Mouse (Mus musculus): ENCODE results near the gene Selenok.

Gene Selenok

DNA sequence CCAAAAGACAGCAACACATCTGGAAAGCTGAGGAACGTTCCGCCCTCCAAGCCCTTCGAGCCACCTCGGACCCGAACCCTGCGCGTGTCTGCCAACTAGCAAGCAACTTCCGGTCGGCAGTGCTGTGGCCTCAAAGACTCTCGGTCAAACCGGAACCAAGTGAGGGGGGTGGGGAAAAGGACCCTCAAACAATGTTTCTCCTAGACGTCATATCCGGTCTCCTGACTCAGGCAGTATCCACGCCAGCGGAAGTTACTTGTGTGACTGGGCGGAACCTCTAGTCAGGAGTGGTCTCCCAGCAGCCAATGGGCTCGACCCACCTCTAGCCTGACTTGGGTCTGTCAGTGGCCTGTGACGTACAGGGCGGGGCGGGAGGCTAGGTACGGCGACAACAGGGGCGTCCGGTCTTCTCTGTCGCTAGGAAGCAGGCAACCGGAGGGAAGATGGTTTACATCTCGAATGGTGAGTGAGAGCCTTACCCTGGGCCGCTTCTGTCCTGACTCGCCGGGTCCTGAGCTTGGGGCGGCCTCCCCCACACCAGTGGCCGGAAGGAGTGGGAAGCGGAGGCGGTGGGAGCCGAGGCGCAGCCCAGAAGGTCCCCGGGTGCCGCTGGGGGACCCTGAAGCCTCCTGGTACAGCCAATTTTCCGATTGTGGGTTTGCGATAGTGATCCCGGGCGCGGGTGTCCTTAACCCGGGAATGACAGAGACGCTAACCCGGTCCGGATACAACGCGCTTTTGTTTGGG, at the start of gene Selenok:
TSS of gene Selenok (plus strand) at position 234 of the 747 bp plus-strand sequence.
- DNase-seq (ENCODE audit: low spot score): peak; percentile 97

DNA sequence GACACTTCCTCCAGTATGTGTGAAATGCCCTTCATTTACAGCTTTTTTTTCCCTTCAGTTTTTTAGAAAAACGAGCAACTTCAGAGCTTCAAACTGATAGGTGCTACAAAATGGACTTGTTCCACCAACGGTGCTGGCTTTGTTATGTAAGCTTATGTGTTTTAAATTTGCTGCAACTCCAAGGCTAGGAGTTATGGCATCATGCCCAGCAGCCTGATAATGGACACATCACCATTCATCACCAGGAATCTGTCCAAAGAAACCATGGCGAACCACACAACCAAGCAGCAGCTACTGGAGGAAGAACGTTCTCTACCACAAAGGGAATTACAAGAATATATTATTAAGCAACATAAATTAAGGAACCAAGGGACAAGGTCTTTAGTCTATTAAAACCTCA, 39.1 kb upstream of the Selenok start:
- DNase-seq (ENCODE audit: low spot score): no peak

DNA sequence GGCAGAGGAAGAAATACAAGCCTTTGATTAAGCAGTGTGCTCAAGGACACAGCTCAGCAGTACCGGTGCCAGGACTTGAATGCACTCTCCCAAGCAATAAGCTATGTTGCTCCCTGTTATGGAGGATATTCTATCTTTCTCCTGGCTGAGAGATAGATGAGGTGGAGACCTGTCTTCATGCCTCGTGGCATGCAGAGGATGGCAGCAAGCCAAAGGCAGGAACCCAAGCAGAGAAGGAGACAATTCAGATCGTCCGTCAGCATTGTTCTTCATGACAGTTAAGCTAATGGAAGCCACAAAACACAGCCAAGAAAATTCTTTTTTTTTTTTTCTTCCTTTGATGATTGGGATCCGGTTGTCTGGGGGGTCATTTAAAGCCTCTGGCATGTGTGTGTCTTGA, 32.6 kb upstream of the Selenok start:
- DNase-seq (ENCODE audit: low spot score): no peak

DNA sequence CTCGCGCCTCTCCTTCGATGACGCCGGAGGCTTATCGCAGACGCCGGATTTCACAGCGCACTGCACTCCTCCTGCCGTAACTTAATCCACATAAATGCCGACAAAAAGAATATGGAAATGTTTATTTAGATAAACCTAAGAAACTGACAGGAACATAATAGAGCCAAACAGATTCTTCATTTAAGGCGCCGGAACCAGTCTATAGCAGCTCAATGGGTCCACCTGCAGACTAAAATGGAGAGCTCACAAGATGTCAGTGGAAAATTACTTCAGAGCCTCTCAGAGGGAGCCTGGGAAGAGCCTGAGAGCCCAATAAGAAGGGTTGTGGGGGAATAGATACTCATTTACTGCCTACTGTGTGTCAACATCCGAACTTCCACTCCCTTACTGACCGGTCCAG, 30.6 kb upstream of the Selenok start:
- DNase-seq (ENCODE audit: low spot score): no peak

DNA sequence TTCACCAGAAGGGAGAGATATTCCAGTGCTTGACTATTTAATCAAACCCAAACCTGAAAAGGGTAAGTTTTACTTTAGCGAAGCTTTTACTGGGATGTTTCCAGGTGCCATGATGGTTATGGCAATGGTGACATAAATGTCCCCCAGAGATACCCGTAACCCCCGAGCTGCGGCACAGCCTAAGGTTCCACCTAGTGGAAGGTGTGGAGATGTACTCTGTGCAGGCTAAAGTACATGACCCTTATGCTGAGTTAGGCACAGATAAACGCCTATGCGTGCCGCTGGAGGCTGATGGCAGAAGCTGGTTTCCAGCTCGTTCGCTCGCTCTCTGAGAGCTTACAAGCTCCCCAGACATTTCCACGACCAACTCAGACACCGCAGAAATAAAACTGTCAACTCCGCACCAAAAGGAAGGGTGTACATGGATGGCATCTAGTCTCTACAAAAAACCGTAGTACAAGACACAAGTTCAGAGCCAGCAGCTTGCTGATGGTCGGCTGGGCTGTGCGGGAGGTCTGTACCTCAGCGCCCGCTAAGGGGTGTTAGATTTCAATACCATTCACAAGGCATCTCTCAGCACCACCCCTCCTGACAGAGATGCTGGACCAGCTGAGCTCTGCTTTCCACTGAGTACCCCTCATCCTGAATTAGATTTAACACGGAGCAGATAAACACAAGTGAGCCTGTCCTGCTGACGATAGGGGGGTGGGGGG, 28.4 kb upstream of the Selenok start:
- DNase-seq (ENCODE audit: low spot score): no peak

DNA sequence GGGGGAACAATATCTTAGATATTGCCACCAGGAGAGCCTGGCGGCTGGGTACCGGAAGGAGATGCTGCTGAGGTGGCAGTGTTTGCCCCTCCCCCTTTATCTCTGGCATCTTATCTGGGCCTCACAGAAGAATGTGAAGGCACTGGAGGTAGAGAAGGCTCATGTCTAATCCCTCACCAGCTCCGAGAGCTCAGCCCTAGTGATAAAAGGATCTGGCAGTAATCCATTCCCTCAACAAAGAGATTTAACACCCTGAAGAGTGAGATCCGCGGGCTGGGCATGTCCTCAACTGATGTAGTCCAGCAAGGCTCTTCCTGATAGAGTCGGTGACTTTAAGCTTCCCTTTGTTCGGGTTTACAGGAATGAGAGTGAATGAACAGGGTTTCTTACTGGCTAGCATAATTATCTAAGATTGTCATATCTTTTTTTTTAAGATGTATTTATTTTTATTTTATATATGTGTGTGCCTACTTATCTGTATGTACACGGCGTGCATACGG, 27.7 kb upstream of the Selenok start:
- DNase-seq (ENCODE audit: low spot score): no peak

DNA sequence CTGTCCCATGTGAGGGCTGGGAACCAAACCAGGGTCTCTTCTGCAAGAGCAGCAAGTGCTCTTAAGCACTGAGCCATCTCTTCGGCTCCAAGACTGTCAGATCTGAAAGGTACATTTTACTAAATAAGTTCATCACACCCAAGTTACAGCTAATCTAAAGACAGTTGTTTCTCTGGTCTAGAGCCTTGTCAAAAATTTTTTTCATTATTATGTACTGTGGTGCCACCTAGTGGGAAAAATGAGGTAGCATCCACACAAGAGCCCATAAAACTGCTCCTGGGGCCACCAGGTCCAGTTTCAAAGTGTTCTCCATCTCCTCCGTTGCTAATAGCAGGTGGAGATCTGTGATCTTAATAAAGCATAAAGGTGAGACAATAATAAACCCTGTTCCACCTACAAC, 27.2 kb upstream of the Selenok start:
- DNase-seq (ENCODE audit: low spot score): peak; percentile 19

DNA sequence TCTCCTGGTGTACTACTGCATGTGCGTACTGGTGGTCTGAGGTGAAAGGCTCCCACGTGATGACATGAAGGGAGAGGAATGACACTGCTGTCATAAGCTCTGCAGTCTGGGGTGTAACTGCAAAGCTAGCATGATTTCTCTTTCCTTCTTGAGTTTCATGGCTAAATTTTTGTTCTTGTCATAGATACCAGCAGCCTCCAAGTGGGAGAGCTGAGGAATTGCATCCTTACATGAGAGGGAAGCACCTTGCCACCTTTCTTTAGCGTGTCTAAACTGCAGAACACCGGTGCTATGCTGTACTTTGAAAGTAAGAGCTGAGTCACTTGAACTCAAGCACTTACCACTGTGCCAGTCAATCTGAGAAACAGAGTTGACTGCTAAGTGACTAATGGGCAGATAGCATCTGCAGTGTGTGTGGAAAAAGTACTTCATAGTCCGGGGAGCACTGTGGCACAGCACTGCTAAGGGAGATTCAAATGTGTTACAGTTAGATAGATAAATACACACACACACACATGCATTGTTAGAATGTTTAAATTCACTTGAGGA, 21.3 kb upstream of the Selenok start:
- DNase-seq (ENCODE audit: low spot score): no peak

DNA sequence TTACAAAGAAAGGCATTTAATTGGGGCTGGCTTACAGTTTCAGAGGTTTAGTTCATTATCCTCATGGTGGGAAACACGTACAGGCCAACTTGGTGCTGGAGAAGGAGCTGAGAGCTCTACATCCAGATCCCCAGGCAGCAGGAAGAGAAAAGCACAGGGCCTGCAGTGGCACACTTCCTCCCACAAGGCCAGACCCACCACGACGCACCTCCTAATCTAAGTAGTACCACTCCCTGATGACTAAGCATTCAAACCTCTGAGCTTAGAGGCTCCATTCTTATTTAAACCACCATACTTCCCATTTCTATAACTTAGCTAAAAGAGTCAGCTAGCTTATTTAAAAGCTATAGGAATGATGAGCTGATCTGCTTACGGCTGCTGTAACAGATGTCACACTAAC, 17.3 kb upstream of the Selenok start:
- no peak for DNase-seq (ENCODE audit: low spot score)

DNA sequence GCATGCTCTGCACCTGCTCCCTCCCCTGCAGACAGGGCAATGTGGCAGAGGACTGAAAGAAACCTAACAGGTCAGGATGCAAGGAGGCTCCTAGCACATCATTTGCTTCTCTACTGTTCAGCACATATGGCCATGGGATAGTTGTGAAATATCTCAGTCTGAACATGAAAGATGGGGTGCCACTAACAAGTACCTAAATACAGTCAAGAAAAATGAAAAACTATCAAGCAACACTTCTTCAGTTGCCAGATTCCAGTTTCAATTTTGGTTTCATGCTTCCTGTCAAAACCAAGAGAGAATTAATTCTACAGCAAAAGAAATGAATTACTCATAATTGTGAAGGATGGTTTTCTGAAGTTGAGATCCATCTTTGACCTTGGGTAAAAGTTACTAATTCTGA, 10.7 kb upstream of the Selenok start:
- DNase-seq (ENCODE audit: low spot score): no peak

DNA sequence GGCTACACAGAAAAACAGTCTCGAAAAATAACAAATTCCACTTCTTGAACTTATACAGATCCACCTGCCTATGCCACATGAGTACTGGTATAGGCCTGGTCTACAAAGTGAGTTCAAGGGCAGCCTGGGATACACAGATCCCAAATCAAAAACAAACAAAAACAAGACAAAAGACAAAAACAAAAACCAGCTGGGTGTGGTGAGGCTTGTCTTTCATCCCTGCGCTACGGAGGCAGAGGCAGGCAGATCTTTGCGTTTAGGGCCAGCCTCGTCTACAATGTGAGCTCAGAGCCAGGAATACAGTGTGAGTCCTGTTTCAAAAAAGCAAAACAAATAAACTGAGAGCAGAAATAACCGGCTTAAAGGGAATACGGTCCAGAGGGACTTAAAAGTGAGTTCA, 497 bp upstream of the Selenok start:
- DNase-seq (ENCODE audit: low spot score): no peak

DNA sequence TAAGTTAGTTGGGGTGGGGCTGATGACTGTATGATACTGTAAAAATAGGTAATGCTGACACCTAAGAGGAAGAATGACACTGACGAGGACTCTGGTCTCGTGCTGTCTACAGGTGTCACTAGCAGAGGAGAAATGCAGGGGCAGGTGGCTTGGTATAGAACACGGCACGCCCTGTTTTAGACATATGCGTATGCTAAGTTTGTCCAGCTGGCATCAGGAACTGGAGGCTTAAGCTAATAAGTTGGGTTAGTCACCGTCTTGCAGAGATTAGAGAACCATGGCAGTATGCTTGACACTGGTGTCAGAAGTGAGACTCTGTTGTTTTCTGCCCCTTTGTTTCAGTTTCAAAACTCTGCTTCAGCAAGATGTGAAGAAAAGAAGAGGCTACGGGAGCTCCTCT, 3.3 kb downstream of the Selenok start:
- no peak for DNase-seq (ENCODE audit: low spot score)

DNA sequence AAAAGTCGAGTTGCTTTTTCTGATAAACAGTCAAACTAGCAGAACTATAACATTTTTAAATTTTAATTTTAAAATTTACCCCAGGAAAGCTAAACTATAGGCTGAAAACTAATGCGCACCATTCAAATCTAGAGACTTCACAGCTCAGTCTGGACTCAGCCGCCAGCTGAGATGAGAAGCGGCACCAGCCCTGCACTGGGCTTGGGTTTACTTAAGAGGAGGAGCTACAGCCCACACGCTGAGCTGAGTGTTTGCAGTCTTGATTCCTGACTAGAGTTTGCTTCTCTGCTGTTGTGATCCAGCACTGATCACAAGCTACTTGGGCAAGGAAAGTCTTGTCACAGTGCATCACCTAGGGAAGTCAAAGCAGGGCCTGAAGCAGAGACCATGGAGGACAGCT, 3.9 kb downstream of the Selenok start:
- no peak for DNase-seq (ENCODE audit: low spot score)

DNA sequence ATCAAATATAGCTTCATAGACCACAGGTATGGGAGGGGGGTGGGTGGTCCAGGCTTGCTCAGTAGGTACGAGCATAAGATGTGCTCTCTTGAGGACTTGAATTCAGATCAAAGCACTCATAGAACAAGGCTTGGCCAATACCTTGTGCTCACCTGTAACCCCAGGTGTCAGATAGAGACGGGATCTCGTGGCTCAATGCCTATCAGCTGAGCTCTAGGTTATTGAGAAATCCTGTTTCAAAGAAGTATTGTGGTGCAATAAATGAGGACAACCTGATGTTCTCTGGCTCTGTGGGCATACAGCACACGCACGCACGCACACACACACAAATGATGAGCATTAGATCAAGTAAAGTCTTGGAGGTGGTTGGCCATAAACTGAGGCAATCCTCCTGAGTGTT, 8.8 kb downstream of the Selenok start:
- no peak for DNase-seq (ENCODE audit: low spot score)

DNA sequence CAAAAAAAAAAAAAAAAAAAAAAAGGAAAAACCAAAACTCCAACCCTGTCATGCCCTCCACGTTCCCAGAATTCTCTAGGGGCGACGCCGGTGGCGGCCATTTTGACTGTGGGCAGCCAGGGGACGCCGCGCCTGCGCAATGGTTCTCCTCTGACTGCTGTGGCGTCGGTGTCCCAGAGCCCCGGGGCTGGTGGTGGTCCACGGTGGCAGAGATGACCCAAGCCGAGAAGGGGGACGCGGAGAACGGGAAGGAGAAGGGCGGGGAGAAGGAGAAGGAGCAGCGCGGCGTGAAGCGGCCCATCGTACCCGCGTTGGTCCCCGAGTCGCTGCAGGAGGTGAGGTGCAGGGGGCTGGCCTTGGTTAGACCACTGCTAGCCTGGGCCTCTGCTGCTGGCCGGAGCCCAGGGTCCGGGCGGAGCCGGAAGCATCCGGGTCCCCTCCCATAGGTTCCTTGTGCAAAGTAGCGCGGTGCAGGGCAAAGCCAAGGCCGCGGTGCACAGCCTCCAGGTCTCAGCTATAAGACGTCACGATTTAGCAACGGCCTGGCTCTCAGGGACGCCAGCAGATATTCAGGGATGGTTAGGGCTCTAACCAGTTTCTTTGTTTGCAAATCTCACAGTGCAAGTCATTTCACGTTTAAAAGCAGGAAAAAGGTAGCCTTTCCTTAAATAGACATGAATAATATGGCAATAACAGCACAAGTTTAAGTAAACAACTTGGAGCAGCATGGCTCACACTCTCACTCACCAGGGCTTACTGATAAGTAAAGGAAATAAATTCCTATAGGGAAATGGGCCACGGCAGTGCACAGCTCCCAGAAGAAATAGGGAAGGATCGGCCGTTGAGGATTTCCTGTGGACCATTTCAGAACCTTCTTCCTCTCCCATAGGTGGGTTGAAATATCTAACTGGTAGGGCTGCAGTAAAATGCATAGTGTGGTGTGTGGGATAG, 10.4 kb downstream of the Selenok start, which contains the start of gene Actr8:
TSS of gene Actr8 (plus strand) at position 84 of the 951 bp plus-strand sequence.
- DNase-seq (ENCODE audit: low spot score): peak; percentile 65

DNA sequence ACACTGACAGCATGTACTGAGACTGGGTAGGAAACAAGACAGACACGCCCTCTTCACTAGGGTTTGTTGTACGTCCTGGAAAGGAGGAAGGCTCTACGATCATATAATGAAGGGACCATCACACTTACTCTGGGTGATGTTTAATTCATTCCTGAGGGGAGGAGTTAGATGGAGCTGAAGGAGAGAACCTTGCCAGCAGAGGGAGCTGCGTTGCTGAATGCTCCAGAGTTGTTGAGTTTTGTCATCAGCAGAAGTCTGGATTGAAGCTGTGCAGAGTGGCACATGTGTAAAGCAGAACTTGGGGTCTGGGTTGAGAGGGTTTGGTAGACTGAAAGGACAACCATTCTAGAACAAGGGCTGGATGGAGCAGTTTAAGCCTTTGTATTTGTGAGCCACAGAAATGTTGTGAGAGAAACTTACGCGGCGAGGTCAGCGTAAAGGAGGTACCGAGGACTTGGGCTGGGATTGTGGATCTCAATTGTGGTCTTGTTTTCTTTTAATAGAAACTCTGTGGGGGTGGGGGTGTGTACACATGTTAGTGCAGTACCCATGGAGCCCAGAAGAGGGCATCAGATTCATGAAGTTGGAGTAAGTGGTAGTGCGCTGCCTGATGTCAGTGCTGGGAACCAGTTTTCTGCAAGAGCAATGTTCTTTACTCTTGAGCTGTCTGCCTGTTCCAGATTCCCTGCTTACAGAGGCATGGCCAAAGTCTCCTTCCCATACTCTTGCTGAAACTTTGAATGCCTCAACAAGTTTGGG, 12.5 kb downstream of the Selenok start:
- DNase-seq (ENCODE audit: low spot score): peak; percentile 30

DNA sequence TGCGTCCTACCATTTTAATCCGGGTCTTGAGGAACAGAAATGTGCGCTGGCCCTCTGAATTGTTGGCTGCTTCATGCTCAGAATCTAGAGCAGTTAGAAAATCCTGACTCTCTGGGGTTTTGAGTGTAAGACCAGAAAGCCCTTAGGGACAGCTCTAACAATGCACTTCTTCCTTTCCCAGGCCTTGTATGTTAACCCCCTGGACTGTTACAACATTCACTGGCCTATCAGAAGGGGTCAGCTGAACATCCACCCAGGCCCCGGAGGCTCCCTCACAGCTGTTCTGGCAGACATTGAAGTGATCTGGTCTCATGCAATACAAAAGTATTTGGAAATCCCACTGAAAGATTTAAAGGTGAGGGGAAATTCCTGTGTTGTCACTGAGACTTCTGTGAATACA, 18.0 kb downstream of the Selenok start:
- no peak for DNase-seq (ENCODE audit: low spot score)

DNA sequence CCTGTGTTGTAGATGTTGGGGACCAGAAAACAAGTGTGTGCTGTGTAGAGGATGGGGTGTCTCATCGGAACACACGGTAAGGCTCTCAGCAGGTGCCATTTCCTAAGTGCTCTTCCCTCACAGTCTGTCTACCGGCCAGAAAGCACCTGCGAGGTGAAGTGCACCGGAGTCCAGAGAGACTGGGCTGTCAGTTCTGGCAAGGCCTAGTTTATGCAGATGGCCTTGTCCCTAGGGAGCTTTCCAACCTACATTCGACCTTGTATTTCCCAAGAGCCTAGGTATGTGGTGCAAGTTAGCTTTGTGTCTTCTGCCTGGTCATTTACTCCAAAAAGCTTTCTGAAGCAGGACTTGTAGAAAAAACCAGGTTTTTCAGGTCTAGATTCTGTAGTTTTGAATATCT, 19.2 kb downstream of the Selenok start:
- DNase-seq (ENCODE audit: low spot score): no peak

DNA sequence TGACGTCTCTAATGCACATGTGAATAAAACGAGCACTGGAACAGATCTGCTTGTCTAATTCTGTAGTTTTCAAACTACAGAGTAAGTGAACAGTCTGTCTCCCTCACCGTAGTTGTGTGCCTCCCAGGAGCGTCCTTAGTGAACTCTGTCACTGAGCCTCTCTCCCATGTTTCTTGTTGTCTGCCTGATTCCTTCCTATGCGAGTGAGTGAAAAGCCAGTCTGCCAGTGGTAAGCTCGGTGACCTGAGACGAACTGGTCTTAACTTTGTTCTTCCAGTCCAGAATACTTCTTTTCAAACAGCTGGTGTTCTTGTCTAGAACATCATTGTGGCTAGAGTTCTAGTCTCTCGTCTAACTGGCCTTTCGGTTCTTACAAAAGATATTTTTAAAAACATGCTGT, 19.6 kb downstream of the Selenok start:
- no peak for DNase-seq (ENCODE audit: low spot score)

DNA sequence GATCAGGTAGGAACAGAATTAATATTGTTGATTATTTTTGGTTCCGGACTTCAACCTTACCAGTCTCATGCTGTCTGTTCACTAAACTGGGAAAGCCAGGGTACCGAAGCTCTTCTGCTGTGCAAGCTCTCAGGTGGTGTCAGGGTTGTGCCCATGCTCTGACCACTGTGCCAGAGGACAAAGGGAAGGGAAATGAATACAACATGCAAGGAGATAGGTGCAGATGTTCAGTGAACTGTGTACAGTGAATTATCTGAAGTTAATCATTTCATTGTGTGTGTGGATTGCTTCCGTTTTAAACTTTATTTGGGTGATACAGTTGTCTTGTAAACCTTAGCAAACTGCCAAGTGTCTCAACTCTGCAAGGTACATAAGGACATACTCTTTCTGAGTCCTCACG, 20.2 kb downstream of the Selenok start:
- DNase-seq (ENCODE audit: low spot score): no peak

DNA sequence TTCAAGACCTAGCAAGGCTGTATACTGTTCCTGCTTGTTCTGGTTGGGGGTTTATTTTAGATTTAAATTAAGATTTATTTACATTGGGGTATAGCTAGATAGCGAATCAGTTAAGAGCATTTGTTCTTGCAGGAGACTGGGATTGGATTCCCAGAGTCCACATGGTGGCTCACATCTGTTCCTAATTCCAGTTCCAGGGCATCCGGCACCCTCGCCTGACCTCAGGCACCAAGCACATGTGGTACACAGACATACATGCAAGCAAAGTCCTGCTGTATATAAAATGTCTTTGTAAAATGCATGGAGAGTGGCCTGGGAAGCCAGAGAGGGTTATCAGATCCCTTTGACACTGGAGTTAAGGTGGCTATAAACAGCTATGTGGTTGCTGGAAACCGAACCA, 26.9 kb downstream of the Selenok start:
- DNase-seq (ENCODE audit: low spot score): no peak
